Comparison of ENCODE assay signal across 28 mouse cellular contexts in genomic region chr10:20107031-20107430, GRCm38 (mm10).
"Had no signal": no experiment of that assay in that cellular context is flagged by ENCODE, and none has a peak within 500 bp of the region (broad histone marks: within the 10 kb centered on the region; RNA-seq: fewer than 3 reads in every experiment).

No protein-coding gene starts in this region.

- H3K4me2 ChIP-seq: embryonic facial prominence, embryonic 12.5 days; embryonic facial prominence, embryonic 13.5 days; embryonic facial prominence, embryonic 15.5 days; forebrain, embryonic 12.5 days; forebrain, embryonic 13.5 days; forebrain, embryonic 15.5 days had no signal

- H3K4me3 ChIP-seq: embryonic facial prominence, embryonic 10.5 days; embryonic facial prominence, embryonic 12.5 days; embryonic facial prominence, embryonic 13.5 days; embryonic facial prominence, embryonic 15.5 days; erythroblast, embryonic 14.5 days; forebrain, embryonic 10.5 days; forebrain, embryonic 12.5 days; forebrain, embryonic 13.5 days; forebrain, embryonic 15.5 days; gastrocnemius, adult 2 months; heart, adult 2 months had no signal

- H3K36me3 ChIP-seq: embryonic facial prominence, embryonic 10.5 days; embryonic facial prominence, embryonic 12.5 days; embryonic facial prominence, embryonic 13.5 days; forebrain, embryonic 10.5 days; forebrain, embryonic 12.5 days; forebrain, embryonic 15.5 days had no signal

- H3K4me1 ChIP-seq: embryonic facial prominence, embryonic 12.5 days; embryonic facial prominence, embryonic 13.5 days; forebrain, embryonic 10.5 days; forebrain, embryonic 12.5 days; forebrain, embryonic 13.5 days had no signal

- H3K9ac ChIP-seq: embryonic facial prominence, embryonic 12.5 days; embryonic facial prominence, embryonic 13.5 days; embryonic facial prominence, embryonic 15.5 days; forebrain, embryonic 12.5 days; forebrain, embryonic 13.5 days; forebrain, embryonic 15.5 days; forebrain, postnatal 0 days had no signal

- ATAC-seq: forebrain, embryonic 13.5 days; forebrain, embryonic 14.5 days; forebrain, embryonic 15.5 days; forebrain, embryonic 16.5 days; forebrain, postnatal 0 days had no signal

- H3K27me3 ChIP-seq: embryonic facial prominence, embryonic 12.5 days; embryonic facial prominence, embryonic 13.5 days; embryonic facial prominence, embryonic 15.5 days; forebrain, embryonic 12.5 days; forebrain, embryonic 13.5 days; forebrain, embryonic 15.5 days had no signal

- H3K9me3 ChIP-seq: embryonic facial prominence, embryonic 10.5 days; embryonic facial prominence, embryonic 12.5 days; embryonic facial prominence, embryonic 13.5 days; embryonic facial prominence, embryonic 15.5 days; forebrain, embryonic 10.5 days; forebrain, embryonic 12.5 days; forebrain, embryonic 13.5 days; forebrain, embryonic 15.5 days had no signal

- DNase-seq: cerebellum, adult 2 months; cerebellum, adult 8-10 months; cerebellum, adult 9-10 months; cerebellum, adult 9-11 months; cerebellum, postnatal 10 days; cerebellum, postnatal 14 days; cerebellum, postnatal 25 days; cerebellum, postnatal 36 days; embryo, embryonic 11 days; forebrain, postnatal 0 days; gastrocnemius, adult 2 months; gastrocnemius, postnatal 10 days; gastrocnemius, postnatal 14 days; gastrocnemius, postnatal 25 days; gastrocnemius, postnatal 36 days; heart, adult 18-20 months; heart, adult 2 months had no signal

- H3K27ac ChIP-seq: embryonic facial prominence, embryonic 10.5 days; embryonic facial prominence, embryonic 12.5 days; embryonic facial prominence, embryonic 13.5 days; embryonic facial prominence, embryonic 15.5 days; forebrain, embryonic 10.5 days; forebrain, embryonic 12.5 days; forebrain, embryonic 13.5 days; forebrain, embryonic 15.5 days; heart, adult 2 months had no signal
